Mouse (Mus musculus): Measurements from ENCODE around the gene Eaf2.
A peak's percentile ranks its signal among the peaks of the same experiment; 100 is the strongest.

Gene Eaf2

DNA sequence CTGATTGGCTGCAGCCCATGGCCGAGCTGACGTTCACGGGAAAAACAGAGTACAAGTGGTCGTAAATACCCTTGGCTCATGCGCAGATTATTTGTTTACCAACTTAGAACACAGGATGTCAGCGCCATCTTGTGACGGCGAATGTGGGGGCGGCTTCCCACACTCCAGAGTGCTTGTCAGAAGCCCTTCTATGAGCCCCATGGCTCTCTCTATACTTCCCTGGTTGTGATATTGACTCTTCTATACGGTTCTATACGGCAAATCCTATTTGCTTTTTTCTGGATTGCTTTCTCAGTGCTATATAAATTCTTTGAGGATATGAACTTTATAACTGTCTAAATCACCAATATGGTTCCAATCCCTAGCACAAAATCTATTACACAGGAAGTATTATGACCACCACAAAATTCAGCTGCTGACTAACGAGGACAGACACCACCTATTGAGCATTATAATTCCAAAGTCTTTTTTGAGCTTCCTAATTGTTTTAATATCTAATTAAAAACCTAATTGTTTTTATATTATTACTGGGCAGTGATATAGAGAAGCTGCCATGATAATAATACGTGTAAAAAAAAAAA lies 104.5 kb downstream of the Eaf2 start:
- DNase-seq (ENCODE audit: low read depth, low spot score): peak; percentile 62

DNA sequence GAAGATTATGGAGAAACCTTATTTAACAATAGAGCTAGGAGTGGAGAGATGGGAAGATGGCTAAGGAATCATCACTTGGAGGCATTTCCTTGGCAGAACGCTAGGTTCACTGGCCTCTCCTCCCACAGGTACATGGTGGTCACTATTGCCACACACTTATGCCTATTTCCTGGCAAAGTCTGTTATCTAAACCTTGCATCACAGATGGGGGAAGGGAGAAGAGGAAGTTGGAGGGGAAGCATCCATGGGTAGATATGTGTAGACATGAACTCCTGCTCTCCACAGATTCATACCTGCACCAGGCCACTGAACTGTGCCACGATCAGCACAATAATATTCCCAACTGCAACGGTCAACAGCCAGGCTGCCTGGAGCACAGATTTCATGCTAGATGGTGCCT lies 122.8 kb downstream of the Eaf2 start:
- DNase-seq (ENCODE audit: low read depth, low spot score): no peak

DNA sequence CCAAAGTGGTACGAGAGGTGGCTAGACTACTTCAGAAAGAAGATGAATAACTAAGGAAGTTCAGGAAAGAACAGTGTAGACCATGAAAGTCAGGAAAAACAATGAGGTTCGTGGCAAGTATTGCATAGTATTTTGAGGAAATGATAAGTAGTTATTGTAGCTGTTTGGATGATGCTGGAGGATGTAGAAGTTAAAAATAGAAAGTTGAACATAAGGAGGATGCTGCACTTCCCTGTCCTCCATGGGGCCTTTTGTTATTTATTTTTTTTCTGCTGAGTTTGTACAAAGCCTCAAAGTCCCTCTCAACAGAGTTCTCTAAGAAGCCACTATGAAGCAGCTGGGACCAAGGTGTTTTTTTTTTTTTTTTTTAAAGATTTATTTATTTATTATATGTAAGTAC lies 127.0 kb downstream of the Eaf2 start:
- no peak for DNase-seq (ENCODE audit: low read depth, low spot score)

DNA sequence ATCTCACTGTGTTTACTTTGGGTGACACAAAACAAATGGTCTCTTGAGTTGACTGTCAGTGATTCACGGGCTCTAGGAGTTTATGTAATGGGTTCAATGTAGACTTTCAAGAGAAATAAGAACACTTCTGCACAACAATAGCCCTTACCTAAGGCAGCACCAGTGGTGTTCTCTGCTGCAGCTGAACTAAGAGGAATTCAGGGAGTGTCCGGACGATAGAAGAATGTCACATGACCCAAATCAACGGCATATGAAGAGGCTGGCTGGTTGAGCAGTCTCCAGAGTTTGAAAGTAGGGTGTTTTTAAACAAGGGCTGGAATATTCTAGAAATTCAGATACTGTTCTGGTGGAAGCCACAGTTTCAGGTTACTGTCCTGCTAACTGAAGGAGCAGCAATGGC lies 127.7 kb downstream of the Eaf2 start:
- DNase-seq (ENCODE audit: low read depth, low spot score): no peak

DNA sequence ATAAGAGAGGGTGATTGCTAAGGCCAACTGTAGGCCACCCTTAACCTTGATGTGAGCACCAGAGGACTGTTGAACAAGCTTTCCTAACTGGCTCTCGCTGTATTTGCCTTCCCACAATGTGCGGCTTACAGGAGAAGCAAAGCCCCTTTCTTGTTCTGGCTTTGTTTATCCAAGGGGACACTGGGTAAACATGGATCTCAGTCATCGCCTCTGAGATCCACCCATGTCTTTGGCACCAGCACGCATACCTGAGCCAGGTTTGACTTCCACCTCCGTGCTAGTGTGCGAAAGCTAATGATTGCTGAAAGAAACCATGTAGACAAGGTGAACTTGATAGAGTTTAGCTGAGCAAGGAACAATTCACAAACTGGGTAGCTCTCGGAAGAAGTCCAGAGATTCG lies 131.2 kb downstream of the Eaf2 start:
- no peak for DNase-seq (ENCODE audit: low read depth, low spot score)
